Mouse (Mus musculus) cerebellum, adult 9-10 months (tissue): ENCODE measurements around the gene Fbxl19.

Experiments
- DNase-seq: peaks from one replicate; pipeline ENCODE4 v3.0.0; 2022

The Fbxl19 gene

GRCm38 (mm10) chr7:127810650-127811049, 66.3 kb downstream of the Fbxl19 start:
- no peak for DNase-seq

GRCm38 (mm10) chr7:127811240-127811639, 66.9 kb downstream of the Fbxl19 start:
- DNase-seq: peak; percentile 55

- peak; percentile 73 for DNase-seq
Measured at GRCm38 (mm10) chr7:127812292-127812691, 67.9 kb downstream of the Fbxl19 start.

- peak; percentile 45 for DNase-seq
Measured at GRCm38 (mm10) chr7:127813821-127814220, 69.5 kb downstream of the Fbxl19 start.

- DNase-seq: peak; percentile 98
Measured at GRCm38 (mm10) chr7:127814241-127814921, 70.0 kb downstream of the Fbxl19 start.

- DNase-seq: peak; percentile 52
Measured at GRCm38 (mm10) chr7:127815116-127815665, 70.8 kb downstream of the Fbxl19 start.

GRCm38 (mm10) chr7:127815954-127816821, 71.8 kb downstream of the Fbxl19 start:
- peak; percentile 76 for DNase-seq

- peak; percentile 62 for DNase-seq
Measured at GRCm38 (mm10) chr7:127817053-127817452, 72.7 kb downstream of the Fbxl19 start.

GRCm38 (mm10) chr7:127817776-127818175, 73.4 kb downstream of the Fbxl19 start:
- peak; percentile 51 for DNase-seq
